Mouse (Mus musculus): Measurements from ENCODE around the gene Mmp9. TPM values are rescaled to one million over a fixed set of nuclear protein-coding genes. Genes with fewer than 3 reads are reported as not detected.

Gene Mmp9
- polyA plus RNA-seq, 1 experiment: 1.1 TPM

DNA sequence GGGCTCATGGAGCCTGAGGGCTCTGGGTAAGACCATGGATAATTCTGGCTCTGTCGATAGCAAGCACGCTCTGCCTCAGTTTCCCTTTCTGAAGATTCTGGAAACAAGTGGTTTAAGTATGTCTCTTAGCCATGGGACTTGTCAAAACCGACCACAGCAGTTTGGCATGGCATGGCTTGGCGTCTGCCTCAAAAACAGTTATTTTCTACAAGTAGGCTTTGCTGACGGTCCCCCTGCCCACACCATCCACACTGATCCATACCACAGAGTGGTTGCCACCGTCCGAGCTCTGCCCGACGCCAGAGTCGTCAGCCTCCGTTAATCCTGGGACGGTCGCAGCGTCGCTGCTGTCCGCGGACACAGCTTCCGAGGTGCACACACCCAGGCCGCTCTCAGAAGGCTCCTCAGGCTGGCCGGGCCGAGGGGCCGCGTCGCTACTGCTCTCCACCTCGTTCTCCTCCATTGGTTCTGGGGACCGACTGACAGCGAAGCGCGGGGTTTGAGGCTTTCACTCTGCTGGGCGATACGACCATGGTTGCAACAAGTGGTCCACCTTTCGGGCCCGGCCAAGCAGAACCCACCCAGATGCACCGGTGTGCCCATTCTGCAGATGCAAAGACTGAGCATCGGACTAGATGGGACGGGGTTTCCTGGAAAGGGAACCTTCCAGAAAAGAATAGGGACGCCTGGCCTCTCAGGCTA lies 30.1 kb upstream of the Mmp9 start:
- H3K79me3 ChIP-seq (ENCODE audit: low read depth): peaks cover 21% of the 10 kb centered on the region
- H3K79me2 ChIP-seq (ENCODE audit: control insufficient read depth, insufficient read depth): peaks cover 61% of the 10 kb centered on the region
- H3K36me3 ChIP-seq (ENCODE audit: control insufficient read depth, insufficient read depth): peaks cover 39% of the 10 kb centered on the region
- H3K4me3 ChIP-seq (ENCODE audit: insufficient read depth, poor library complexity, severe bottlenecking): peak overlapping the region; percentile 98
- H3K27me3 ChIP-seq (ENCODE audit: control insufficient read depth, insufficient read depth, insufficient read length): no peaks in the 10 kb centered on the region
- H3ac ChIP-seq (ENCODE audit: control insufficient read depth, insufficient read length, low read depth): peak overlapping the region; percentile 76
- TF ChIP-seq MYOG (IDR thresholded peaks at IDR 0.05; ENCODE audit: control insufficient read depth, extremely low read depth, insufficient read length) (no peak), USF1 (IDR thresholded peaks at IDR 0.05; ENCODE audit: low read depth) (no peak), FOSL1 (IDR thresholded peaks at IDR 0.05; ENCODE audit: insufficient read depth, low read length, poor library complexity, severe bottlenecking) (no peak), CTCF (IDR thresholded peaks at IDR 0.05; ENCODE audit: control insufficient read depth, insufficient read depth, insufficient read length) (no peak), MAX (IDR thresholded peaks at IDR 0.05) (no peak), MYOD1 (IDR thresholded peaks at IDR 0.05; ENCODE audit: control insufficient read depth, insufficient read length, low read depth) (no peak), CEBPB (IDR thresholded peaks at IDR 0.05; ENCODE audit: low read depth) (no peak)

DNA sequence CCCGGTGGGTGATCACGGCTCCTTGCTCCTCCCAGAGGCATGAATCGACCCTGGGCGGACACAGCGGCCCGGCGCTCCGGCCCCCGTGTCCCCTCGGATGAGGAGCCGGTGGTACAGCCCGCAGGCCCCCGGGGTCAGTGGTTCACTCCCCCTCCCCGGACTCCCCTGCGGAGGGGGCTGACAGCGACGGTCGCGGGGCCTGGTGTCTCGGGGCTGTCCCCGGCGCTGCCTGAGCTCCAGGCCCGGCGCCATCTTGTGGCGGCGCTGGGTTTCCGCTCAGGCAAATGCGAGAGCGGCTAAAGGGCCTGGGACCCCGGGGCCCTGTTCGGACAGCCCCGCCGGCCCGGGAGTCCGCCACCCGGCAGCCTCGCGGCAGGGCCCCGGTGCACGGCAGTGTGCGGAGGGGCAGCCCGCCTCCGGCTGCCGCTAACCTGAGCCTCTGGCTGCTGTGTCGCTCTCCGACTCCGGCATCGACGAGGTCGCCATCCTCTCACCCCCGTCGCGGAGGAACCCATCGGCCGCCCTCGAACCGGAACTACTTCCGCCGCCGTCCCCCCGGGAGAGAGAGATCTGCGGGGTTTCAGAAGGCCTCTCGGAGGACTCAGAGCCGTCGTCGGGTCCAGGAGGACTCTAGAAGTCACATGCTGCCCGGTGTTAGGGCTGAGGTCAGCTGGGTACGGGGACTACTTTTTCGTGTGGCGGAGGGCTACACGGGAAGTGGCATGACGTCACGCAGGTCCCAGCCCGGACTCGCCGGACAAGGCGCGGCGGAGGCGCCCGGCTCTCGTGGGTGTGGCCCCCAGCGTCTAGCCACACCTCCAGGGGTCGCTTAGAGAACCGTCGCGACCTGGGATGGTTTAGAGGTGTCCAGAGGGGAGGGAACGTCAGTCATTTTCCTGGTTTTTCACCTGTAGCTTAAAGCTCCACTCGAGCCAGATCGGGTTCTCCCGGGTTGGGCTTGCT lies 29.2 kb upstream of the Mmp9 start, which contains the start of gene Zfp335:
Gene Zfp335, minus strand, starts transcription at position 672 of the 963 bp plus-strand sequence.
- Histone ChIP-seq H3K27me3 (ENCODE audit: control insufficient read depth, insufficient read depth, insufficient read length) (no peaks in the 10 kb centered on the region), H3K4me3 (ENCODE audit: insufficient read depth, poor library complexity, severe bottlenecking) (peak within 1 kb of the TSS; percentile 98)
- peak; percentile 99 for TF ChIP-seq MAX (IDR thresholded peaks at IDR 0.05)
- TF ChIP-seq CEBPB (IDR thresholded peaks at IDR 0.05; ENCODE audit: low read depth): no peak
- no peak for TF ChIP-seq MYOD1 (IDR thresholded peaks at IDR 0.05; ENCODE audit: control insufficient read depth, insufficient read length, low read depth)
- TF ChIP-seq FOSL1 (IDR thresholded peaks at IDR 0.05; ENCODE audit: insufficient read depth, low read length, poor library complexity, severe bottlenecking): no peak
- TF ChIP-seq USF1 (IDR thresholded peaks at IDR 0.05; ENCODE audit: low read depth): peak; percentile 10
- no peak for TF ChIP-seq MYOG (IDR thresholded peaks at IDR 0.05; ENCODE audit: control insufficient read depth, extremely low read depth, insufficient read length)
- no peak for TF ChIP-seq CTCF (IDR thresholded peaks at IDR 0.05; ENCODE audit: control insufficient read depth, insufficient read depth, insufficient read length)

DNA sequence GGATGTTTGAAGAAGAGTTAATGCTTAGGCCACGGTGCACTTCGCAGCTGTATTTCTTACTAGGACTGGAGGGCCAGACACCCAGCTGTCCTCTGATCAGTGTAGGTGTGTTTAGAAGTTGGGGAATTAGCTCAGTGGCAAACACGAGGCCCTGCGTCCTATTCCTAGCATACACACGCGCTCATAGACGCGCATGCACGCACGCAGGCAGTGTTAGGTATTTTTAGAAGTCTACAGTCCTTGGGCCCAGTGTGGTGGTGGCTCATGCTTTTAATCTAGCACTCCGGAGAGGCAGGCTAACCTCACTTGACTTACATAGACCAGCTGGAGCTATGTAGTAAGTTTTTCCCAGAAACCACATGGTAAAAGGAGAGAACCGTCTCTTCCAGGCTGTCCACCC lies 28.4 kb upstream of the Mmp9 start:
- H3K27me3 ChIP-seq (ENCODE audit: control insufficient read depth, insufficient read depth, insufficient read length): no peaks in the 10 kb centered on the region
- peak; percentile 29 for TF ChIP-seq MAX (IDR thresholded peaks at IDR 0.05)
- TF ChIP-seq CTCF (IDR thresholded peaks at IDR 0.05; ENCODE audit: control insufficient read depth, insufficient read depth, insufficient read length): no peak
- no peak for TF ChIP-seq FOSL1 (IDR thresholded peaks at IDR 0.05; ENCODE audit: insufficient read depth, low read length, poor library complexity, severe bottlenecking)
- TF ChIP-seq MYOD1 (IDR thresholded peaks at IDR 0.05; ENCODE audit: control insufficient read depth, insufficient read length, low read depth): no peak
- no peak for TF ChIP-seq MYOG (IDR thresholded peaks at IDR 0.05; ENCODE audit: control insufficient read depth, extremely low read depth, insufficient read length)
- no peak for TF ChIP-seq CEBPB (IDR thresholded peaks at IDR 0.05; ENCODE audit: low read depth)
- TF ChIP-seq USF1 (IDR thresholded peaks at IDR 0.05; ENCODE audit: low read depth): no peak
- peaks cover 61% of the 10 kb centered on the region for H3K79me2 ChIP-seq (ENCODE audit: control insufficient read depth, insufficient read depth)
- H3ac ChIP-seq (ENCODE audit: control insufficient read depth, insufficient read length, low read depth): peak overlapping the region; percentile 81
- H3K79me3 ChIP-seq (ENCODE audit: low read depth): peaks cover 21% of the 10 kb centered on the region
- peak overlapping the region; percentile 98 for H3K4me3 ChIP-seq (ENCODE audit: insufficient read depth, poor library complexity, severe bottlenecking)
- peaks cover 22% of the 10 kb centered on the region for H3K36me3 ChIP-seq (ENCODE audit: control insufficient read depth, insufficient read depth)

More for the DNA sequence above, 29.2 kb upstream of the Mmp9 start, which contains the start of gene Zfp335:
- Histone ChIP-seq H3K79me2 (ENCODE audit: control insufficient read depth, insufficient read depth) (peaks cover 61% of the 10 kb centered on the region), H3K36me3 (ENCODE audit: control insufficient read depth, insufficient read depth) (peaks cover 30% of the 10 kb centered on the region), H3K79me3 (ENCODE audit: low read depth) (peaks cover 21% of the 10 kb centered on the region), H3ac (ENCODE audit: control insufficient read depth, insufficient read length, low read depth) (peak within 1 kb of the TSS; percentile 81)

DNA sequence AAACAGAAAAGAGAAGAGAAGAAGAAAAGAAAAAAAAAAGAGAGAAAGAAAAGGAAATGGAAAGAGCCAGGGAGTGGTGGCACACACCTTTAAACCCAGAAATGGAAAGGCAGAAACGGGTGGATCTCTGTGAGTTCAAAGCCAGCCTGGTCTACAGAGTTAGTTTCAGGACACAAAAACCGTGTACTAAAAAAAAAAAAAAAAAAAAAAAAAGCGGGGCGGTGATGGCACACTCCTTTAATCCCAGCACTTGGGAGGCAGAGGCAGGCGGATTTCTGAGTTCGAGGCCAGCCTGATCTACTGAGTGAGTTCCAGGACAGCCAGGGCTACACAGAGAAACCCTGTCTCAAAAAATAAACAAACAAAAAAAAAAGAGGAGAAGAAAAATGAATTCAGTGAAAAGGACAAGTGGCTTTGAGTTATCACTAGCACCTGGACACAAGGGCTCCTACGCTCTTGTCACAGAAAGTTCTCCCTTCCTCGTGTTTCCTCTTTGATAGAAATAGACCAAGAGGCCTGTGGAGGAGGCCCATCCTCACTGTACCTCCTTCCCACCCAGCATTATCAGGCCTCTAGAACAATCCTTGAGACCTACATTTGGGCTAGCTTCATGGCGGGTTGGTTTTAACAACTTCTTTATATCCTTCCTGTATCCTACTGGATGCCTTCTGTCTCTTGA lies 27.7 kb upstream of the Mmp9 start:
- no peaks in the 10 kb centered on the region for H3K27me3 ChIP-seq (ENCODE audit: control insufficient read depth, insufficient read depth, insufficient read length)
- H3K4me3 ChIP-seq (ENCODE audit: insufficient read depth, poor library complexity, severe bottlenecking): no peak overlapping the region
- H3K79me3 ChIP-seq (ENCODE audit: low read depth): peaks cover 21% of the 10 kb centered on the region
- peaks cover 15% of the 10 kb centered on the region for H3K36me3 ChIP-seq (ENCODE audit: control insufficient read depth, insufficient read depth)
- H3ac ChIP-seq (ENCODE audit: control insufficient read depth, insufficient read length, low read depth): no peak overlapping the region
- peaks cover 56% of the 10 kb centered on the region for H3K79me2 ChIP-seq (ENCODE audit: control insufficient read depth, insufficient read depth)
- no peak for TF ChIP-seq MAX (IDR thresholded peaks at IDR 0.05)
- TF ChIP-seq MYOG (IDR thresholded peaks at IDR 0.05; ENCODE audit: control insufficient read depth, extremely low read depth, insufficient read length): no peak
- TF ChIP-seq MYOD1 (IDR thresholded peaks at IDR 0.05; ENCODE audit: control insufficient read depth, insufficient read length, low read depth): no peak
- no peak for TF ChIP-seq CEBPB (IDR thresholded peaks at IDR 0.05; ENCODE audit: low read depth)
- no peak for TF ChIP-seq CTCF (IDR thresholded peaks at IDR 0.05; ENCODE audit: control insufficient read depth, insufficient read depth, insufficient read length)
- TF ChIP-seq FOSL1 (IDR thresholded peaks at IDR 0.05; ENCODE audit: insufficient read depth, low read length, poor library complexity, severe bottlenecking): no peak
- no peak for TF ChIP-seq USF1 (IDR thresholded peaks at IDR 0.05; ENCODE audit: low read depth)

- no peaks in the 10 kb centered on the region for H3K27me3 ChIP-seq (ENCODE audit: control insufficient read depth, insufficient read depth, insufficient read length)
- H3K36me3 ChIP-seq (ENCODE audit: control insufficient read depth, insufficient read depth): peaks cover 10% of the 10 kb centered on the region
- no peak for TF ChIP-seq MAX (IDR thresholded peaks at IDR 0.05)
- TF ChIP-seq MYOG (IDR thresholded peaks at IDR 0.05; ENCODE audit: control insufficient read depth, extremely low read depth, insufficient read length): no peak
- no peak for TF ChIP-seq CEBPB (IDR thresholded peaks at IDR 0.05; ENCODE audit: low read depth)
- TF ChIP-seq CTCF (IDR thresholded peaks at IDR 0.05; ENCODE audit: control insufficient read depth, insufficient read depth, insufficient read length): no peak
- no peak for TF ChIP-seq FOSL1 (IDR thresholded peaks at IDR 0.05; ENCODE audit: insufficient read depth, low read length, poor library complexity, severe bottlenecking)
- TF ChIP-seq MYOD1 (IDR thresholded peaks at IDR 0.05; ENCODE audit: control insufficient read depth, insufficient read length, low read depth): no peak
- no peak for TF ChIP-seq USF1 (IDR thresholded peaks at IDR 0.05; ENCODE audit: low read depth)
- H3K79me3 ChIP-seq (ENCODE audit: low read depth): peaks cover 21% of the 10 kb centered on the region
- H3ac ChIP-seq (ENCODE audit: control insufficient read depth, insufficient read length, low read depth): no peak overlapping the region
- H3K79me2 ChIP-seq (ENCODE audit: control insufficient read depth, insufficient read depth): peaks cover 50% of the 10 kb centered on the region
- H3K4me3 ChIP-seq (ENCODE audit: insufficient read depth, poor library complexity, severe bottlenecking): no peak overlapping the region
Observed at GRCm38 (mm10) chr2:164913428-164913786, 27.2 kb upstream of the Mmp9 start.
